Mouse (Mus musculus) CH12.LX (cell line): Measurements from ENCODE around the gene Rabl3.

Experiments used
- CTCF ChIP-seq, 2 experiments: IDR thresholded peaks in 1 of 2; conservative IDR thresholded peaks in 1 of 2; 2 replicates each; pipeline ENCODE4 v1.5.1; 2011 to 2012; ENCODE audit warnings: low read depth in 2 of 2, low read length in 2 of 2, improper control_type of control experiment in 1 of 2, inconsistent platforms in 1 of 2, mild to moderate bottlenecking in 1 of 2, moderate library complexity in 1 of 2
- ELF1 ChIP-seq: IDR thresholded peaks from 2 replicates; pipeline ENCODE4 v1.6.1; 2014; ENCODE audit warnings: low read depth, mild to moderate bottlenecking, inconsistent platforms, low read length, improper control_type of control experiment
- EP300 ChIP-seq: IDR thresholded peaks from 2 replicates; pipeline ENCODE4 v1.6.1; 2011; ENCODE audit warnings: low read length, improper control_type of control experiment
- JUN ChIP-seq: IDR thresholded peaks from 2 replicates; pipeline ENCODE4 v1.6.1; 2011; ENCODE audit warnings: low read depth, mild to moderate bottlenecking, low read length, improper control_type of control experiment, moderate library complexity; ENCODE audit not compliant: insufficient read depth
- PAX5 ChIP-seq: IDR thresholded peaks from 2 replicates; pipeline ENCODE4 v1.6.1; 2012; ENCODE audit warnings: low read length, inconsistent platforms, mixed read lengths
- POLR2A ChIP-seq: IDR thresholded peaks from 2 replicates; pipeline ENCODE4 v1.6.1; 2011; ENCODE audit warnings: low read depth, mild to moderate bottlenecking, improper control_type of control experiment, low read length
- RAD21 ChIP-seq: IDR thresholded peaks from 2 replicates; pipeline ENCODE4 v1.6.1; 2011; ENCODE audit warnings: low read depth, mild to moderate bottlenecking, low read length, improper control_type of control experiment, moderate library complexity
- UBTF ChIP-seq: IDR thresholded peaks from 2 replicates; pipeline ENCODE4 v1.6.1; 2012; ENCODE audit warnings: low read depth, mild to moderate bottlenecking, inconsistent platforms, low read length, improper control_type of control experiment, moderate library complexity
- ZKSCAN1 ChIP-seq: IDR thresholded peaks from 2 replicates; pipeline ENCODE4 v1.6.1; 2012; ENCODE audit warnings: low read depth, inconsistent platforms, low read length, improper control_type of control experiment, borderline replicate concordance

DNA sequence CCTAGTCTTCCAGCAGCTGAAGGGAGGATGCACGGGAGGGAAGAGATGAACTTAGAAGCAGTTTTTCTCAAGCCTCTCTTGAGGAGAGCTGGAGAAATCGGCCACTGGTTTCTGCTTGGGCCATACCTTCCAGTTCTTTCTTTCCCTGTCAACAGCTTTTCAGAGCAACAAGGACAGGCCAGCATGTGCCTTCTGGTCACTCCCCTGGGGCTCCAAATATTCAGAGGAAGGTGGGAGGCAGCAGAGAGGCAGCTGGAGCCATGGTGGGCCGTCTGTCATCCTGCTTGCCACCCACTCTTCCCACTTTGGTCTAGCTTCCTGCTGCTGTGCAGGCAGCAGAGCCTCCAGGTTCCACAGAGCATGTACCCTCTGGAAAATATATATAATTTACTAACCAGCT is 78.0 kb downstream of the Rabl3 start:
- TF ChIP-seq PAX5 (no peak), CTCF (conservative IDR thresholded peaks at IDR 0.05 in 1 of 2, IDR thresholded peaks at IDR 0.05 in 1 of 2; ENCODE audit: low read depth in 2 of 2, low read length in 2 of 2) (no peak), EP300 (no peak), POLR2A (no peak), ZKSCAN1 (no peak), RAD21 (no peak), ELF1 (no peak), JUN (no peak), UBTF (no peak)
